In genomic region chr11:106491393-106491792, GRCm38 (mm10) we compare ENCODE assay signal across 8 mouse cellular contexts. TPM values are rescaled to one million over a fixed set of nuclear protein-coding genes. Genes with fewer than 3 reads are reported as not detected.
DNase-seq lines count a peak whose midpoint lies in the region; ATAC-seq and TF ChIP-seq lines count a peak whose summit lies in the region.

No protein-coding gene starts in this region.

- no peaks in the 10 kb centered on the region for H3K36me3 ChIP-seq in forebrain, embryonic 14.5 days (ENCODE audit: control insufficient read depth, insufficient read depth, low read length)
- no peaks in the 10 kb centered on the region for H3K36me3 ChIP-seq in forebrain, embryonic 11.5 days (ENCODE audit: control insufficient read depth, insufficient read depth, low read length)
- H3K36me3 ChIP-seq in thymus, adult 2 months (ENCODE audit: control insufficient read depth, insufficient read depth, low read length), result no peaks in the 10 kb centered on the region

- no peak; the same call in 1 of the 2 replicates for TF ChIP-seq CTCF in thymus, adult 2 months (IDR thresholded peaks at IDR 0.05; ENCODE audit: borderline replicate concordance, control insufficient read depth, extremely low read depth, insufficient read depth, low read length, poor library complexity)

- no peak overlapping the region for H3K27ac ChIP-seq in forebrain, embryonic 14.5 days (ENCODE audit: low read depth, low read length)
- no peak overlapping the region for H3K27ac ChIP-seq in forebrain, embryonic 11.5 days (ENCODE audit: low read depth, low read length)
- no peak overlapping the region for H3K27ac ChIP-seq in thymus, adult 2 months (ENCODE audit: control insufficient read depth, insufficient read depth, low read length)

- no peaks in the 10 kb centered on the region for H3K9me3 ChIP-seq in forebrain, embryonic 14.5 days (replicated peaks; ENCODE audit: control insufficient read depth, low read length)
- H3K9me3 ChIP-seq in forebrain, embryonic 11.5 days (ENCODE audit: control insufficient read depth, low read length), result no peaks in the 10 kb centered on the region

- H3K9ac ChIP-seq in forebrain, embryonic 14.5 days (ENCODE audit: low read length), result no peak overlapping the region
- H3K9ac ChIP-seq in forebrain, embryonic 11.5 days (ENCODE audit: low read length), result no peak overlapping the region

- no peak overlapping the region for H3K4me2 ChIP-seq in forebrain, embryonic 14.5 days (ENCODE audit: low read length)
- no peak overlapping the region for H3K4me2 ChIP-seq in forebrain, embryonic 11.5 days (ENCODE audit: low read depth, low read length, severe bottlenecking)

- TF ChIP-seq POLR2A in thymus, adult 2 months (IDR thresholded peaks at IDR 0.05; ENCODE audit: control insufficient read depth, extremely low read depth, insufficient read depth, low read length, poor library complexity), result no peak

- peak; percentile 94 for DNase-seq in forebrain, embryonic 14.5 days (ENCODE audit: low spot score)
- no peak for DNase-seq in forebrain, embryonic 11.5 days (ENCODE audit: low spot score)
- peak; percentile 30 for DNase-seq in right cerebral cortex, postnatal 14 days
- DNase-seq in right cerebral cortex, postnatal 25 days, result no peak
- DNase-seq in cerebellum, adult 9-10 months, result peak; percentile 75
- peak; percentile 52 to 73 for DNase-seq in heart, postnatal 14 days
- peak; percentile 83 for DNase-seq in lung, postnatal 10 days
- DNase-seq in thymus, adult 2 months, result peak; percentile 59

- intact Hi-C loops in heart, postnatal 14 days (cut with DNase I), result loop anchor here (1.0 kb wide), 1 partner anchor 73 kb away; no protein-coding TSS in a partner anchor

- no peaks in the 10 kb centered on the region for H3K27me3 ChIP-seq in forebrain, embryonic 14.5 days (replicated peaks; ENCODE audit: control insufficient read depth, insufficient read depth, low read length)
- H3K27me3 ChIP-seq in forebrain, embryonic 11.5 days (ENCODE audit: control insufficient read depth, insufficient read depth, low read length), result no peaks in the 10 kb centered on the region
- peaks cover 3% of the 10 kb centered on the region; the same call in 1 of the 2 replicates for H3K27me3 ChIP-seq in thymus, adult 2 months (ENCODE audit: control insufficient read depth, insufficient read depth, low read length)

- H3K4me1 ChIP-seq in forebrain, embryonic 14.5 days (ENCODE audit: control insufficient read depth, insufficient read depth, low read length), result peaks cover 3% of the 10 kb centered on the region
- peaks cover 2% of the 10 kb centered on the region; the same call in 1 of the 2 replicates for H3K4me1 ChIP-seq in forebrain, embryonic 11.5 days (replicated peaks; ENCODE audit: control insufficient read depth, insufficient read depth, low read length)
- peaks cover 9% of the 10 kb centered on the region for H3K4me1 ChIP-seq in thymus, adult 2 months (replicated peaks; ENCODE audit: control insufficient read depth, insufficient read depth, low read length)

- no peak for ATAC-seq in forebrain, embryonic 14.5 days
- no peak for ATAC-seq in forebrain, embryonic 11.5 days (replicated peaks; ENCODE audit: low FRiP score)

- WGBS in forebrain, embryonic 14.5 days, result 4% methylated on average over 3 of the region's 3 CpGs
- 2% methylated on average over 3 of the region's 3 CpGs for WGBS in forebrain, embryonic 11.5 days
- 0% methylated on average over 3 of the region's 3 CpGs for WGBS in thymus, adult 2 months

- no peak overlapping the region for H3K4me3 ChIP-seq in forebrain, embryonic 14.5 days (ENCODE audit: low read depth, low read length)
- H3K4me3 ChIP-seq in forebrain, embryonic 11.5 days (ENCODE audit: low read depth, low read length), result no peak overlapping the region
- no peak overlapping the region for H3K4me3 ChIP-seq in thymus, adult 2 months (ENCODE audit: control insufficient read depth, insufficient read depth, low read length)

RNA-seq across cellular contexts. Expression of gene Ern1, which starts 3.7 kb away (rescaled TPM):
- 2.9 and 4.1 TPM in 2 replicates for polyA plus RNA-seq in forebrain, embryonic 14.5 days (2014; fragmentation: Nextera tagmentation; extraction: Ambion mirVana)
- polyA plus RNA-seq in forebrain, embryonic 11.5 days (2014; fragmentation: Nextera tagmentation; extraction: Ambion mirVana), result 5.6 and 7.9 TPM in 2 replicates
- 10 to 100 TPM in 1 of 2 experiments, 1 to 10 TPM in 1; 9.9 to 10.9 TPM for total RNA-seq in heart, postnatal 14 days (2021)
- polyA plus RNA-seq in thymus, adult 2 months (2012; rRNA removed), result 18.1 and 21.9 TPM in 2 replicates

Comparison
In these comparisons a context has a peak if more than half of its experiments do, and no peak if none do; other contexts are left out.
1. DNase-seq: peak in forebrain, embryonic 14.5 days (single experiment), right cerebral cortex, postnatal 14 days (single experiment), cerebellum, adult 9-10 months (single experiment), heart, postnatal 14 days (2 of 2), lung, postnatal 10 days (single experiment) and thymus, adult 2 months (single experiment); none in forebrain, embryonic 11.5 days (single experiment) and right cerebral cortex, postnatal 25 days (single experiment).